Mouse (Mus musculus) yolk sac, embryonic 10.5 days (tissue): Measurements from ENCODE around the gene Sgms1.

ENCODE experiments used
- DNase-seq: peaks from one replicate; pipeline ENCODE4 v3.0.0-alpha.2; 2017; ENCODE audit warnings: low spot score

The Sgms1 gene

DNA sequence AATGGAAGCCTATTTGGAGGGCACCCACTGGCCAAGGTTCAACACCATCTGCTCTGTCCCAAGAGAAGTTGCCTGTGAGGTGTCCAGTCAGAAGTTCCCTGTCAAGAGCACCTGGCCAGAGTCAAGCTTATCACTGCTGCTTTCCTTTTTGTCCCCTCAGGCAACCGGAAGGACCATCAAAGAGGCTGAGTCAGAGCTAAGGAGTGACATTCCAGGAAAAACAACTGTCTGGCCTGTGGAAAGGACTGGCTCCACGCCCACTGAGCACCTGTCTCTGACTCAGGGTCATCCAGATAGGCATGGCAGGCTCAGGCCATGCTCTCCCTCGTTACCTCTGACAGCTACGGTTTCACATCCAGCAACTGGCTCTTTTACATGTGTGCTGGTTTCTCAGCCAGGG lies 147.4 kb downstream of the Sgms1 start:
- peak; percentile 78 for DNase-seq

DNA sequence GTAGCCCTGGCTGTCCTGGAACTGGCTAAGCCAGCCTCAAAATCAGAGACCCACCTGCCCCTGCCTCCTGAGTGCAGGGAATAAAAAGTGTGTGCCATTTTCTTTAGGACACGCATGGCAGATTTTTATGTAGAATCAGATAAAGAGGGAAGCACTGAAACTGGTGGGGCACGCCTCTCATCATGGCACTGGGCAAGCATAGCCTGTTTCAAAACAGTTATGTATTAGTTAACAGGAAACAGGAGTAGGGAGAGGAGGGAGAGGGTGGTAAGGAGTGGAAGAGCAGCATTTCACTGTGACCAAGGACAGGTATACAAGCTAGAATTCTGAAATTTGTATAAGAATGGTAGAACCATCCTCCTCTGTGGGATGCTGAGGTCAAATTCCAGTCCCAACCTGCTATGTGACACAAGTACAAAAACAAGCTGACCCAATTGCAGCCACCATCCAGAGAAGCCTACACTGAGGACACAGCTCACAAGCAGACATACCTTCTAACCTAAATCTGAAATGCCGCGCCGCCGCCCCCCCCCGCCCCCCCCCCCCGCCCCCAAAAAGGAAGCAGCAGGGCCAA lies 149.0 kb downstream of the Sgms1 start:
- DNase-seq: no peak

DNA sequence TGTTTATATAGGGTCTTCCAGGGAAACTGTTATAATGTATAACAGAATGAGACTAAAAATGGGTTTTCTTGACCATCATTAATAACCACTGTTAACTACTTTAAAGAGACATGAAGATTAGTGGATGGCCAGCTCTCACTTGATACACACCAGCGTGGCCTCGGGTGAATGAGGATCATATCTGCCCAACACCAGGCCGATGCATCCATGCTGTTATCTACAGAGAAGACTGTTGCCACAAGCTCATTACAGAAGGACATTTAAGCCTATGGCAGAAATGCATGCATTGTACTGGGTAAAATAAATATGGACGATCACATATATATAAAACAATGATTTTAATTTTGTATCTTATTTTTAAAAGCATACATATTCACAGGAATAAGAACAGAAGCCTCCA lies 149.6 kb downstream of the Sgms1 start:
- DNase-seq: no peak

DNA sequence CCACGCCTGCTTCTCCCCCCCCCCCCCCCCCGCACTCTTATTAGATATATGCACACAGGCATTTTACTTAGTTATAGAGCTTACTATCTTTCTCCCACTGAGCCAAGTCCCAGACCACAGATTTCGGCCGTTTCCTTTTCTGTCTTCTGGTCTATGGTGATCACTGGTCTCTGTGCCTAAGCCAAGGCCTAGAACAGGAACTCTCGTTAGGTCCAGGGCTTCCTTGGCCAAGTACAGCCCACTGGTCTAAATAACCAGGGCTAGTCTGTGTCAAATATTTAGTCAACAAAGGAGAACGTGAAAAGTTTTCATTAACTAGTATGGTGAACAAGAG lies 150.1 kb downstream of the Sgms1 start:
- no peak for DNase-seq

DNA sequence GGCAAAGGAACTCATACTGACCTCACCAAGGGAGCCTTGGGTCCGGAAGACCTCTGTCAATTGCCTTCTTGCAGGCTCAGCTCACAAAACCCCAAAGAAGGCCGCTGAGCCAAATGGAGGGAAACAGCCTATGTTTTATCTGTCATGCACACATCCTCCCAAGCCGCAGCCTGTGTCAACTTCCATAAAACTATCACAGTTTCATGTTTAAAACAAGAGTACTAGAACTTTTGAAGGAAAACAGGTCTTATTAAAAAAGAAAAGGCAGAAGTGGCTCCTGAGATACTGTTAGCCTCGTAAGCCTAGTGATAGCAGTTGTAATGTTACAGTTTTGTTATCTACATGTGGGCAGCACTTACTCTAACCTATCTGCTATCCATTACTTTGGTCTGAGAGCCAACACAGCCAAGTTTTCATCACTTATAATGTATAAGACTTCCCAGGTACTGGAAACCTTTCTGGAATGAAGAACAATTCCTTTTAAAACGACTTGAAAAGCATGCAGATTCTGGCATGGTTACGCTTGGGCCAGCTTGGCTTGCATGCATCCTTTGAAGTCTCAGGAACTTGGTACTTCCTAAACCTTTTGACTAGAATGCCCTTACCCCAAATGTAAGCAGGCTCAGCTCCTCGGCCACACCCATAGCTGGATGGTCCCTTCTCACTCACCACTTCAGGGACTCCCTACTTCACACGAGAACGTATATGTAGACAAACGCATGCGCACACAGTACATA lies 150.6 kb downstream of the Sgms1 start:
- no peak for DNase-seq

DNA sequence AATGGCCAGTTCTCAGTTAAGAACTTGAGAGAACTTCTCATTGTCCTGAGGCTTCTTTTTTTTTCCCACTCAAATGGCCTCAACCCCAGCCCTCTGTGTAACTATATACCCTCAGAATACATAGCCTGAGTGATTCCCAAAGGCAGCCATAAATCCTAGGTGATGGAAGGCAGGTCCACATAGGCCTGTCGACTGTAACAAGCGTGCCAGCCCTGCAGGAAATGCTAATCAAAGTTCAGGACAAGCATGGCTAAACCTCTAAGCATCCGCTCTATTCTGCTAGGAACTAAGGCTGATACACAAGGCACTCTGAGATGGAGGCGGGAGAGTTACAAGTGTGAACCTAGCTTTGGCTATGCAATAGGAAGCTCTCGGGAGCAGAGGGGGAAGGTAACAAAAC lies 151.8 kb downstream of the Sgms1 start:
- no peak for DNase-seq

DNA sequence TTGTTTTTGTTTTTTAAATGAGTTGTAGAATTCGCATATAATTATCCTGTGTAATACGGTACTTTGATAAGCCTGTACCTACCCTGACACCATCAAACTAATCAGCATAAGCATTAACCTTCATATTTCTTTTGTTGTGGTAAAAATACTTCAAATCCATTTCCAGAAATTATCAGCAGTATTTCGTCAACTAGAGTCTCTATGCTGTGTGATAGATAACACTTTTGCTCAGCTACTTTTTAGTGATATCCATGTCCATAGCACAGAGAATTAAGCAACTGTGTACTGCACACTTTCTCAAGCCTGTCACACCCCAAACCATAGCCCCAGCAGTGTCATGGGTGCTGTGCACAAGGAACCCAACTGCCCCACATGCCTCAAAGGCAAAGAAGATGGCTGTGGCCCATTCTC lies 152.3 kb downstream of the Sgms1 start:
- no peak for DNase-seq

DNA sequence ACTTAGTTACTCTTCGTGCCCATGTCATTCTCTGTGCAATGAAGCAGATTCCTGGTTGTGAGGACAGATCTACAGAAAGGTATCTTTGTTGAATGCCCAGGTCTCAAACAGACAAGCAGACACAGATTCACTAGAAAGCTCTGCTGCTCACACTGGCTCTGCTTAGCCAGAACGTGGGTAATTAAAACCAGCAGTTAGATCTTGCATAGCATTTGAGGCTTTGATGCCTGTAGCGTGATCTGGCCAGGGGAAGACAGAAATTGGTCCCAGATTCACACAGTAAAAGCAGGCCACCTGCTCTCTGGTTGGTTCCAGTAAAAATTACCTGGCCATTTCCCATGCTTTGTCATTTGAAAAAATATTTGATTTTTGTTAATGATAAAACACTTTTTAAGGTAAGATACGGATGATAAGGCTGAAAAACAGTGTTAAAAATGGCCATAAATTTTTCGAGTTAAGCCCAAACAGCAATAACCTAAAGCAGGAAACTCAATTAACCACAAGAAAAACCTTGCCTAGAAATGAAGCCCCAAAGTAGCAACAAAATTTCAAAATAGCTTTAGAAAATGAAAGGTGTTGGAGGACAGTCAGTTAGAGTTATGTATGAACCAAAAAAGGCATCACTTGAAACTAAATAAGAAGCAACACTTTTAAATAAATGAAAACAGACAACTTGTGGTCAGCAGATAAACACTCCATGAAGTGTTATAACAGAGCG lies 154.6 kb downstream of the Sgms1 start:
- no peak for DNase-seq

DNA sequence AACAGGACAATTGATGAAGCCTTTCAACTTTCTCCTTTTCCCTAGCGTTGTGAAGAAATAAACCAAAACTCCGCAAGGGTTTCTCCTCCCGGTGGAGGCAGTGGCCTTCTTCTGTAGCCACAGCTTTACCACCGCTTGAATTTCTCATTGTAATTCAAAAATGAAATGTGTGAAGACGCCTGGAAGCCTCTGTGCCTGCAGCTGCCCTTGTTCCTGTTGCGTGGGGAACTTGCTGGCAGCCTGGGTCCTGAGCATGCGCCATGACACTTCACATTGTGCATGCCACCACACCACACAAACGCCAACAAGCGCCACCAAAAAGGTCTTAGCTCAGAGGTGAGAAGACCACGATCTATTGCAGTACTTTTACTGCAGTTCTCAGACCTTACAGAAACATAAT lies 158.2 kb downstream of the Sgms1 start:
- DNase-seq: no peak

DNA sequence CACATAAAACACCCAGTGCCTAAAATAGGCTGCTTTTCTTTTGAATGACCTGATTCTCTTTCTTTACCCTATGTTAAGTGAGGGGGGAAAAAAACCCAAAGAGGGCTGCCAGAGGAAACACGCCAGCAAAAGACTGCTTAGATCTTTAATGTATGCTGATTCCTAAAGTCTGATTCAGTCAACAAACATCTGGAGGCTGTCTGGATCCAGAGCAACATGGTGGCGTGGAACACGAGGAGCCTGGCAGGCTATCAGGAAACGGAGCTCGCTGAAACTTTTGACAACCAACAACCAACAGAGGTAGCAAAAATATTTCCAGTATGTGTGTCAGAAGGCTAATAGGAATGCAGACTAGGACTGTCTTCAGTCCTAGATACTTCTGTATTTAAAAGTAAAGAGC lies 158.7 kb downstream of the Sgms1 start:
- no peak for DNase-seq

DNA sequence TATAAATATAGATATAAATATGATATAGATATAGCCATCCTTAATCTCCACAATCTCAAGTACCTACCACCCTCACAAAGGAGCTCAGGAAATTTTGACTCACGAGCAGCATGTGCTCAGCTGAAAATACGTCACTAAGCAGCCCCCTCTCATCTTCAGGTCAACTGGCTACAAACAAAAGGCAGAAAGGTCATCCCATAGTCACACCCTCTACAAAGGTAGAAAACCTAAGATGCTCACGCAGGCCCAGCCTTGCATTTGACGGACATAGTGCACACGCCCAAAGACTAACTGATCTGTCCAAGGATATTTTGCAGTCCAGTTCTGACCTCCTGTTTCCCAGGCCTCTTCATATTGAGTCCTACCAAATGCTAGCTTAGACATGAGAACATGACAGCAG lies 159.2 kb downstream of the Sgms1 start:
- DNase-seq: no peak

DNA sequence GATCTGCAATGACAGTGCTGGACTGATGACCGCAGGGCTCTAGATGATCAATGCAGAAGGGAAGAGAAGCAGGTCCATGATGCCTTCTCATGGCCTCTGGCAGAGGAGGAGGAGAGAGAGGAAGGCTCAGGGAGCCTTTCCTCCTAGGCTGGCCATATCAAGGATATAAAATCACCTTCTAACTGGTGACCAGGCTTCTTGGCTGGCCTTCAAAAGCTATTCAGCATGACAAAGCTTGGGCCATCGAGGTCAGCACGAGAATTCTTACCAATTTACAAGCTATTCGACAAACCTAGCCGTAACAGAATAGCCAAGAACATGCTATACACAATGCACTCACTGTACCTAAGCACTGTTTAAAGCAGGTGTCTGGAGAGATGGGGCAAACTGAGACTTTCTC lies 159.7 kb downstream of the Sgms1 start:
- no peak for DNase-seq

DNA sequence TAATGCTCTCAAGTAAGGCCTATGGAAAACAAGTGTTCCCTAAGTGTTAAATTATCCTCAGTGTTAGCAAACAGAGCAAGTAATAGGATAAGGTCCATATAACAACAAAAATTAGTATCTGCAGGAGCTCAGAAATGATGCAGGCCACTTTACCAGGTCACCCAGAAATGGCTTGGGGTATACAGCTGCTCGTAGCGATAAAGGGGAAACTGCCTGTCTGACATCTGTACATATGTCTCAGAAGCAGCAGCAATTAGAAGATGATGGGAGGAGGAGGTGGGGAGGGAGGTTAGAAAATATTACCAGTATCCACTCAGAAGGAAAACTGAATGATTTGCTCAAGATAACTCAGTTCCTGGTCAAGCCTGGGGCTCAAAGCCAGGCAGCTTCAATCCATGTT lies 162.3 kb downstream of the Sgms1 start:
- DNase-seq: no peak

DNA sequence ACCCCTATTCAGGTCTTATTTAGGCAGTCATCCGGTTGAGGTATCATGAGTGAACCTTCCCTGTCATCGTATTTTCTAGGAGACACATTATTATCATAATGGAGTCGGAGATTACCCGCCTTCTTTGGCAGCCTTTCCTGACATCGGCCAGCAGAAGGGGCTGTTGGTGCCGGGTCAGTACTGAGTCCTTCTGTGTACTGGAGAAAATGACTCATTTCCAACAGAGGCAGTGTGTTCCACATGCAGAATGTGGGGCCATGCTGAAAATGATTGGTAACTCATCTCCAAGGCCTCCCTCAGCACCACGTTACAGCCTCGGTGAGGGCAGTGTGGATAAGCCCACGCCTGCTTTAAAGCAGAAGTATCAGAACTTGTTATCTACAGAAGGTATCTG lies 164.4 kb downstream of the Sgms1 start:
- DNase-seq: no peak

DNA sequence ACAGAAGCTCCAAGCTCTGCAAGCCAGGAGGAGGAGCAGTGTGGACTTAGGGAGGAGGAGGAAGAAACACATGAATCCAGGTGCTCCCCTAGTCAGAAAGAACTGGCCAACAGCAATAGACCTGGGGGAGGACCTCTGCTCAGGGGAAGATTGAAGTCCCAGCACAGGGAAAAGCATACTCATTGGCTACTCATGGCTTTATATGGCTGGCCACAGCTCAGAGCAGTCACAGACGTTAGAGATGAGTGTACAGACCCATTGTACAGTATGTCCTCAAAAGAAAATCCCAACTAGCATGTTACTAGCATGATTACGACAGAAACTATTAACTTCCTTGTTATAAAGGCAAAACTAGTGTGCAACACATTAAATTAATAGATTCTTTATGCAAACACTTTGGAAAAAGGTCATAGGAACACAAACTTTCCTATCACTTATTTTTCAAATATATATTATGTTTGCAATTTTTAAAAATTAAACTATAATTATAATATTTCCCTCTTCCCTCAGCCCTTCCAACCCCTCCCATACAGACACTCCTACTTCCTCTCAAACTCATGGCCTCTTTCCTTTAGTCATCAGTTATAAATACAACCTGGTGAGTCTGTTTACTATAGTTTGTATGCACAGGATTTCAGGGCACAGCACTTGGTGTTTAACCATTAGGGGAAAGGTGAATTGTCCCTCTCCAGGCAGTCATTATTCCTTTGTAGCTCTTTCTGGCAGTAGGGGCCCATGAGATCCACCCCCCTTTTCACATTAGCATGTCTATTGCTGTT lies 165.0 kb downstream of the Sgms1 start:
- DNase-seq: no peak

DNA sequence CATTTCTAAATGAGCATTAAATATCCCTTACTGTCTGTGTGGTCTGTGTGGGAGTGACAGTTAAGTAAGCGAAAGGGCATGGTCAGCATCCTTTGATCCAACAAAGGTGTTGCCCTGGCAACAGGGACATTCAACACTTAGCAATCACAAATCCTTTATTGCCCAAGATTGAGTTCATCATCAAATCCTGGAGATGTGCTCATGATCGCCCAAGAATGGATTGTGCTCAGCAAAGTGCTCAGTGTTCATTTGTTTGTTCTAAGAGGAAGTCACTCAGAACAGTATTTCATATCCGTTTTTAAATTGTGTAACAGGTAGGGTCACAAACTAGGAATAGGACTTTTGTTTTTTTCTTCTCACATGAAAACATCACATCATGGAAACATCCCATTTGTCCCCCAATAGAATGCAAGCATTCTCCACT lies 165.8 kb downstream of the Sgms1 start:
- no peak for DNase-seq

DNA sequence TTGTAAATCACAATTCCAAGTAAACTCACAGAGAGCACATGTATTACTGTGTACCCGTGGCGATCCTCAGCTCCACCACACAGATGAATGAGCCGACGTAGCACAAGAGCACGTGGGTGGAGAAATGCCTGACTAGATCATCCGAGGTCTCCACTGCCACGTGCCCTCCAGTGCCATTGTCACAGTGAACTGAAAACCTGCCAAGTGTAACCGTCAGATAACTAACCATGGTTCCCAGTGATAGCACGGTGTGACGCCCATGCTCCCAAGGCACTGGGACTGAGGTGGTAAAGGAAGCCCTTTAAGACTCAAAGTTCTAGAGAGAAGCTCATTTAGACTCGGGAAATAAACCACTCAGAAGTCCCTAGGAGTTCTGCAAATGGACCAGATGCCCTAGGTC lies 167.4 kb downstream of the Sgms1 start:
- no peak for DNase-seq

DNA sequence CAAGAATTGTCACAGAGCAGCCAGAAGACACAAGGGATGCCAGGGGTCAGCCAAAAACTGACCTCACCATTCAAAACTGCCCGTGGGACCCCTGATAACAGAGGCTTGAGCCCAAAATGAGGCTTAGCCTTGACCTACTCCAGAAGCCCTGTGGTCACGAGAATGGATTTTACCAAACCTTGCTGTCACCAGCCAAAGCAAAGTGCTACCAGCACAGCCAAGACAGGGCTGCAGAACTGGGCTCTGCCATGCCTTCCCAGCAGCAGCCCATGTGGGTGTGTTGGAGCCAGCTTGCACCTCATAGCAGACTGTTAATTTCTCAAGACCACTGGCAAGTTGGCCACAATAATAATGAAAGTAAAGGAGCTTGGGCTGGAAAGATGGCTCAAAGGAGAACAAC lies 168.5 kb downstream of the Sgms1 start:
- no peak for DNase-seq

DNA sequence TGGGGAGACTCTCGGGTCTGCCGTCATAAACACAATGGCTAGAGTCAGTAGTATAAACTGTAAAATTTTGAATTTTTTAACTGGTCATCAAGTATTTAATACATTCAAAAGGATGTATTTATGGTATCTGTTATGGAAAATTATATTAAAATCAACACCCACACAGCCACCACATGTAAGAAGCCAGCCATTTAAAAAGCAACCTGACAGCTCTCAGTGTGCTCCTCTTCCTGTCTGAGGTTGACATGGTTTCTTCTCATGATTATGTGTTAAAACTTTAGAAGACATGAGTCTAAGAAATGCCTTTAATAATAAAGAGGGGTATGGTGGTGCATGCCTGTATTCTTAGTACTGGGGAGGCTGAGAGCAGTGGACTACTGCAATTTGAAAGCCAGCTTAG lies 172.8 kb downstream of the Sgms1 start:
- DNase-seq: no peak

DNA sequence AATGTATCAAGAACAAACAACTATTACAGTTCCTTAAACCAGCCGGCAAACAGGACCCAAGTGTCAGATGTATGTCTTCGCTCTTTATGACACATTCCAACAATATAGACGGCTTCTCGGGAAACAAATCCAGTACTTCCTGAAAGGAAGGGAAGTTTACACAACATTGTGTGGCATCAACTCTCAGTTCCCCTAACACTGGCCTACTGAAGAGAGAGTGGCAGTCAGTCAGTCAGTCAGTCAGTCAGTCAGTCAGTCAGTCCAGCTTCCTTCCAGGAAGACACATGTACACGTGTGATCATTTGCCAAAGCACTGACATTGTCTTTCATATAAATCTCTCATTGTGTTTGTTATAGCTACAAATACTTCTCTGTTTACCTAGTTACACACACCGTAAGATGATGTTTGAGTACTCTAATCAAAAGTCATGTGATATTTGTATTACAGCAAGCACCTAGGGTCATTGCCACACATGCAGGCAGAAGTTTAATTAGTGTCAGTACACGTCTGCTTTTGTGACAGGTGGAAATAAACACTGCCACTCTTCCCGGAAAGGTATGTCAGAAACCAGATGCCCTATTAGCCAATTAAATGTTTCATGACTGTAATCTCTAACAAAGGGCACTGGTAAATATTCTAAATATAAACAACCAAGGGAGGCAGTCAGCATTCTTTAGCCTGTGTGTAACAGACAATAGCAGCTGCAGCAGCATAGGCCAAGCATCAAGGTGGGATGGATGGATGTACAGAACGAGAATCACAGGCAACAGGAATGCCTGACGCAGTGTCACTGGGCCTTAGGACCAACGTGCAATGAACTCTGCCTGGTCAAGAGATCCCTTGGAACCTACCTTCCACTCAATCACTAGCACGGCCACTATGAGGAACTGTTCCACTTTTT lies 174.4 kb downstream of the Sgms1 start:
- no peak for DNase-seq

DNA sequence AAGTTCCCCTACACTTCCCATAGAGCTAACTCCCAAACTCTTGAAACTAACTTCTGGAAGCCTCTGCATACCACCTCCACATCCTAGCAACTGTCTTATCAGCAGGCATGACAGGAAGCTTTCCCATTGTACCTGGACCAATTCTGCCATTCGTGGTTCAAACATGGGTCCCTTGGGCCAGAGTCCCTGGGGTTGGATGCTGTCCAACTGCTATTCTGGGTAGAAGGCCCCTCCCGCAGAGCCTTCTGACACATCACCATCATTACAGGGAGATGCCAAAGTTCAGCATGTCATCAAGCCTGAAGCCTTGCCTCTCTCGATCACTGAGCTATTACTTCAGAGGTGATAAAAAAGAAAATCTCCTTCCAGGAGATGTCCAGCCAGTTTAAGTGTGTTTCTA lies 175.9 kb downstream of the Sgms1 start:
- no peak for DNase-seq

DNA sequence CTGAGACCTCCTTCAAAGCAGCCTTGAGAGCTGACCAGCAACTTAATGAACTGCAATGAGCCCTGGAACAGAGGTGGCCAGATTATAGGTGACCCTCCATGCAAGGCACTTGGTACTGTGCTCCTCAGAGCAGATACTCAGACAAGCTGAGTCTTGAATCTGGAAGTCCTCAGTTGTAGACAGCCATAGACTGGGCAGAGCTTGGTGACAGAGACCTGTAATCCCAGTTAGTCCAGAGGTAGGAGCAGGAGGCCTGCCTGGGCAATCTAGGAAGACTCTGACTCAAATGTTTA lies 178.3 kb downstream of the Sgms1 start:
- DNase-seq: no peak
